Mouse (Mus musculus): ENCODE data around the gene Stat4.

Gene Stat4

GRCm38 (mm10) chr1:51986848-51987247, at the start of gene Stat4:
Gene Stat4, plus strand, starts transcription at chr1:51987148.
- no peak for DNase-seq (ENCODE audit: low spot score)

DNA sequence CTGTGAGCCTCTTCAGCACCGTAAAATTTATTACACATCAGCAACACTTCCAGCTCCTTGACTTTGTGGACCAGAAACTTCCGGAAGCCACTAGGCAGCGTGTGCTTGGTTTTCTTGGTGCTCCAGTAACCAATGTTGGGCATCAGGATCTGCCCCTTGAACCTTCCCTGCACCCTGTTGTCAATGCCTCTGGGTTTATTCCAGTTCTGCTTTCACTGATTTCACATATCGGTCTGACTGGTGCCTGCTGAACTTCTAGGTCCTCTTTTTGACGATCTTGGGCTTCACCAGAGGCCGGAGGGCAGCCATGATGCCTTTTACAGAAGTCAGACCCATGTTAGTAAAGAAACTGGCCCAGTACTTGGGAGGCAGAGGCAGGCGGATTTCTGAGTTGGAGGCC, 48.6 kb upstream of the Stat4 start:
- no peak for DNase-seq (ENCODE audit: low spot score)

GRCm38 (mm10) chr1:51944755-51945154, 42.2 kb upstream of the Stat4 start:
- DNase-seq (ENCODE audit: low spot score) = peak; percentile 87

- no peak for DNase-seq (ENCODE audit: low spot score)
These were observed 39.8 kb upstream of the Stat4 start for GRCm38 (mm10) chr1:51947116-51947515.

GRCm38 (mm10) chr1:51964647-51965046, 22.3 kb upstream of the Stat4 start:
- DNase-seq (ENCODE audit: low spot score) = no peak

DNA sequence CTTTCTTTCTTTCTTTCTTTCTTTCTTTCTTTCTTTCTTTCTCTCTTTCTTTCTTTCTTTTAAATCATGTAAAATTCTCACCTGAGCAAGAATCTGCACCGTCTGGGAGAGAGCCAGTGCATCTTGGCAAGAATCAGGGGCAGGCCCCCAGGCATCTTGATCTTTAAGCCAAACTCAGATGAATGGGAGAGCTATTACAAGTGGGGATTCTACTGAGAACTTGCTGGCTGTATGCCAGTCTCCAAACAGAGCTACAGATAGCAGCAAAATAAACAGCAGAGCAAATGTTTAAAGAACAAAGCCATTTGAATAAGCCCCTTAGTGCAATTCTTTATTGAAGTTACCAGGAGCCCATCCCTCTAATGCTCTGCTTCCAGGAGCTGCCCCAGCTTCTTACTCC, 18.0 kb upstream of the Stat4 start:
- DNase-seq (ENCODE audit: low spot score) = no peak

DNA sequence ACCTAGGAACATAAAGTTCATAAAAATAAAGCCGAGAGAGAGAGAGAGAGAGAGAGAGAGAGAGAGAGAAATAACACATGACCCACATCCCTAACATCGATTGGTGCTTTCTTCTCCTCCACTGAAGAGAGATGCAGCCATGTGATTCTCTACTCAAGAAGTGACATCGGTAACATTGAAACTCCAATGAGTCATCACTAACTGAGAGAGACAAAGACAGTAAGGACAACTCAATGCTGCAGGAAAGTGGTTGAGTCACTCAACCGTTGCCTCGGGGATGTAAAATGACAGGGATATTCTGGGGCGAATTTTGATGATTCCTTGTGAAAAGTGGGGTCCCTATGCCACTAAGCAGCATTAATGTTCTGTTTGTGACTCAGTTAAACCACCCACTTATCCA, 16.8 kb upstream of the Stat4 start:
- no peak for DNase-seq (ENCODE audit: low spot score)

- DNase-seq (ENCODE audit: low spot score) = no peak
These were observed 11.4 kb upstream of the Stat4 start for GRCm38 (mm10) chr1:51975589-51975988.

- no peak for DNase-seq (ENCODE audit: low spot score)
These were observed 7.9 kb upstream of the Stat4 start for GRCm38 (mm10) chr1:51979048-51979447.

GRCm38 (mm10) chr1:51991983-51992609, 5.1 kb downstream of the Stat4 start:
- DNase-seq (ENCODE audit: low spot score) = no peak

- DNase-seq (ENCODE audit: low spot score) = no peak
These were observed 9.1 kb downstream of the Stat4 start for GRCm38 (mm10) chr1:51996056-51996455.

GRCm38 (mm10) chr1:51996751-51997659, 10.1 kb downstream of the Stat4 start:
- peak; percentile 17 for DNase-seq (ENCODE audit: low spot score)

GRCm38 (mm10) chr1:51998542-51998941, 11.6 kb downstream of the Stat4 start:
- DNase-seq (ENCODE audit: low spot score) = peak; percentile 63

DNA sequence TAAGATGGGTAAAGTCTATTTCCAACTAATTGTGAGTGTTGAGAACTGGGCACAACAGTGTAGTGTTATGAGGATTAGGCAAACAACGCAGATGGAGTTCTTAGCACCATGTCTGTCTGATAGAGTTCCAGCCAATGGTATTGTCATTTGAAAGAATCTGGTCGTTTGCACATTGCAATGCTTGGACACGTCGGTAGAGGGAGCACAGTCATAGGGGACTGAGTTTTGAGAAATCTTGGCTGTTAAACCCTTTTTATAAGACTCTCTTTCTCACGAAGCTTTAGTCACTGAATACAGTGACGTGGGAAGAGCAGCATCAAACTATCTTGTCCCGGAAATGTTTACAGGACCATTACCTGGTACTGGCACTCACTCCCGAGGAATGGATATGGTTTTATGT, 17.1 kb downstream of the Stat4 start:
- peak; percentile 84 for DNase-seq (ENCODE audit: low spot score)

GRCm38 (mm10) chr1:52008443-52008842, 21.5 kb downstream of the Stat4 start:
- peak; percentile 32 for DNase-seq (ENCODE audit: low spot score)

GRCm38 (mm10) chr1:52008947-52009346, 22.0 kb downstream of the Stat4 start:
- DNase-seq (ENCODE audit: low spot score) = peak; percentile 10

DNA sequence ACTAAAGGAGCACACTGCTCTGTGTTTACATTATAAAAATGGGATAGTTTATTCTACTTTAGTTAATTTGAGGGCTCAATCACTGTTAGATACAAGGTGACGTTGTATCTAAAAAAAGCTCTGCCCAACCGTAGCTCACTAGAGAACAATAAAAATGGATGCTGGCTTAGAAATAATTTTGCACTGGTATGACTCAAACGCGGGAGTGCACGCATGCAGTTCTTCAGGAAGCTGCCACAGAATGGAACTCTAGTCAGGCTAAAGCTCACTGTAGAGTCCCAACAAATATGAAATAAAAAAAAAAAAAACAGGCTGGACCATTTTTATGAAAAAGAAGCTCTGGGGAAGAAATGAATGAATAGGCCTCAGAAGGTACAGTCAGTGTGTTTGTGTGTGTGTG, 23.8 kb downstream of the Stat4 start:
- DNase-seq (ENCODE audit: low spot score) = no peak

GRCm38 (mm10) chr1:52011227-52011626, 24.3 kb downstream of the Stat4 start:
- no peak for DNase-seq (ENCODE audit: low spot score)

GRCm38 (mm10) chr1:52012231-52012630, 25.3 kb downstream of the Stat4 start:
- no peak for DNase-seq (ENCODE audit: low spot score)

- DNase-seq (ENCODE audit: low spot score) = no peak
These were observed 25.8 kb downstream of the Stat4 start for GRCm38 (mm10) chr1:52012757-52013156.

- DNase-seq (ENCODE audit: low spot score) = no peak
These were observed 32.7 kb downstream of the Stat4 start for GRCm38 (mm10) chr1:52019621-52020020.

- DNase-seq (ENCODE audit: low spot score) = no peak
These were observed 35.2 kb downstream of the Stat4 start for GRCm38 (mm10) chr1:52021936-52022725.

DNA sequence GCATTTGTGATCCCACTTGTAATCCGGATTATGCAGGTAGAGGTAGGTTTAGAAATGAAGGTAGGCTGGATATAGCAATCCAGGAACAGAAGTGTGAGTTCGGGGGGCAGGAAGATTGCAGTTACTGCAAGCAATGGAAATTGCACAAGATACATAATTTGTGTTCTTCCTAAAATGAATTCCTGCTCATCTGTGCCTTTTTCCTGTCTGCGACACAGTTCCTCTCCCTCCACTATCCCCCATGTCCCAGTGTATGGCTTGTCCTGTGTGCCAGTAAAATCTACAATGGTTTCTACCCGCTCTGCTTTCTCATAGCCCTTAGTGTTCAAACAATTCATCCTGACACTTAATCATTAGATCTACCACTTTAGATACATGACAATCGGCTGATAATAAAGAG, 41.7 kb downstream of the Stat4 start:
- no peak for DNase-seq (ENCODE audit: low spot score)
